Mouse (Mus musculus): Measurements from ENCODE around the gene Spen. TPM values are rescaled to one million over a fixed set of nuclear protein-coding genes. Genes with fewer than 3 reads are reported as not detected.

The Spen gene
- 6.2 and 6.6 TPM in 2 replicates for polyA plus RNA-seq (2015; fragmentation: Nextera tagmentation; extraction: Ambion mirVana)

- Histone ChIP-seq H3K4me2 (ENCODE audit: low read length) (peak within 1 kb of the TSS; percentile 89), H3K9ac (ENCODE audit: low read depth, low read length) (peak within 1 kb of the TSS; percentile 92), H3K9me3 (replicated peaks; ENCODE audit: low read length) (no peaks in the 10 kb centered on the region), H3K4me3 (replicated peaks; ENCODE audit: low read depth, low read length) (peak within 1 kb of the TSS; percentile 83), H3K27me3 (ENCODE audit: insufficient read depth, low read length) (no peaks in the 10 kb centered on the region), H3K27ac (peak within 1 kb of the TSS; percentile 95), H3K4me1 (replicated peaks; ENCODE audit: insufficient read depth, low read length) (peaks cover 10% of the 10 kb centered on the region), H3K36me3 (ENCODE audit: insufficient read depth, low read length) (no peaks in the 10 kb centered on the region)
- peak; percentile 87 for ATAC-seq (replicated peaks; ENCODE audit: low FRiP score, low read depth)
- no peak for TF ChIP-seq CTCF (IDR thresholded peaks at IDR 0.05; ENCODE audit: low read depth)
- under 1% methylated on average over 63 of the region's 88 CpGs for WGBS
- DNase-seq (ENCODE audit: low spot score): peak; percentile 97
Observed at GRCm38 (mm10) chr4:141538408-141539212, at the start of gene Spen. TSS of gene Spen (minus strand) at chr4:141538597.

GRCm38 (mm10) chr4:141583919-141584318, 45.5 kb upstream of the Spen start:
- Histone ChIP-seq H3K4me1 (replicated peaks; ENCODE audit: insufficient read depth, low read length) (no peaks in the 10 kb centered on the region), H3K36me3 (ENCODE audit: insufficient read depth, low read length) (peaks cover 43% of the 10 kb centered on the region; the same call in 1 of the 2 replicates), H3K9ac (ENCODE audit: low read depth, low read length) (no peak overlapping the region), H3K27me3 (ENCODE audit: insufficient read depth, low read length) (no peaks in the 10 kb centered on the region), H3K4me2 (ENCODE audit: low read length) (no peak overlapping the region), H3K27ac (no peak overlapping the region), H3K4me3 (replicated peaks; ENCODE audit: low read depth, low read length) (no peak overlapping the region), H3K9me3 (replicated peaks; ENCODE audit: low read length) (no peaks in the 10 kb centered on the region)
- DNase-seq (ENCODE audit: low spot score) (no peak), ATAC-seq (replicated peaks; ENCODE audit: low FRiP score, low read depth) (no peak)
- TF ChIP-seq CTCF (IDR thresholded peaks at IDR 0.05; ENCODE audit: low read depth): no peak
- 86% methylated on average over 8 of the region's 8 CpGs for WGBS

GRCm38 (mm10) chr4:141581051-141581450, 42.7 kb upstream of the Spen start:
- H3K4me1 ChIP-seq (replicated peaks; ENCODE audit: insufficient read depth, low read length): no peaks in the 10 kb centered on the region
- H3K36me3 ChIP-seq (ENCODE audit: insufficient read depth, low read length): peaks cover 33% of the 10 kb centered on the region; the same call in 1 of the 2 replicates
- ATAC-seq (replicated peaks; ENCODE audit: low FRiP score, low read depth): no peak

GRCm38 (mm10) chr4:141578833-141579232, 40.4 kb upstream of the Spen start:
- no peak overlapping the region for H3K27ac ChIP-seq
- TF ChIP-seq CTCF (IDR thresholded peaks at IDR 0.05; ENCODE audit: low read depth): no peak
- peaks cover 25% of the 10 kb centered on the region; the same call in 1 of the 2 replicates for H3K36me3 ChIP-seq (ENCODE audit: insufficient read depth, low read length)
- H3K4me3 ChIP-seq (replicated peaks; ENCODE audit: low read depth, low read length): no peak overlapping the region
- H3K4me1 ChIP-seq (replicated peaks; ENCODE audit: insufficient read depth, low read length): peaks cover 6% of the 10 kb centered on the region; the same call in 1 of the 2 replicates
- no peak overlapping the region for H3K4me2 ChIP-seq (ENCODE audit: low read length)
- no peaks in the 10 kb centered on the region for H3K9me3 ChIP-seq (replicated peaks; ENCODE audit: low read length)
- 67% methylated on average over 3 of the region's 3 CpGs for WGBS
- no peak overlapping the region for H3K9ac ChIP-seq (ENCODE audit: low read depth, low read length)
- ATAC-seq (replicated peaks; ENCODE audit: low FRiP score, low read depth): no peak
- DNase-seq (ENCODE audit: low spot score): no peak
- H3K27me3 ChIP-seq (ENCODE audit: insufficient read depth, low read length): no peaks in the 10 kb centered on the region

More at GRCm38 (mm10) chr4:141581051-141581450, 42.7 kb upstream of the Spen start:
- H3K9me3 ChIP-seq (replicated peaks; ENCODE audit: low read length): no peaks in the 10 kb centered on the region
- no peak overlapping the region for H3K4me2 ChIP-seq (ENCODE audit: low read length)
- WGBS: 86% methylated on average over 13 of the region's 13 CpGs
- DNase-seq (ENCODE audit: low spot score): no peak
- H3K27me3 ChIP-seq (ENCODE audit: insufficient read depth, low read length): no peaks in the 10 kb centered on the region
- H3K4me3 ChIP-seq (replicated peaks; ENCODE audit: low read depth, low read length): no peak overlapping the region
- H3K27ac ChIP-seq: no peak overlapping the region
- H3K9ac ChIP-seq (ENCODE audit: low read depth, low read length): no peak overlapping the region
- no peak for TF ChIP-seq CTCF (IDR thresholded peaks at IDR 0.05; ENCODE audit: low read depth)

GRCm38 (mm10) chr4:141576877-141577276, 38.5 kb upstream of the Spen start:
- peak; percentile 35; the same call in 1 of the 2 replicates for TF ChIP-seq CTCF (IDR thresholded peaks at IDR 0.05; ENCODE audit: low read depth)
- Histone ChIP-seq H3K27me3 (ENCODE audit: insufficient read depth, low read length) (no peaks in the 10 kb centered on the region), H3K9me3 (replicated peaks; ENCODE audit: low read length) (no peaks in the 10 kb centered on the region), H3K4me3 (replicated peaks; ENCODE audit: low read depth, low read length) (no peak overlapping the region), H3K36me3 (ENCODE audit: insufficient read depth, low read length) (0 out of 2 replicates have a peak, but pooled peaks cover 11% of the 10 kb centered on the region), H3K4me1 (replicated peaks; ENCODE audit: insufficient read depth, low read length) (peaks cover 6% of the 10 kb centered on the region; the same call in 1 of the 2 replicates), H3K9ac (ENCODE audit: low read depth, low read length) (no peak overlapping the region), H3K27ac (no peak overlapping the region), H3K4me2 (ENCODE audit: low read length) (no peak overlapping the region)
- 97% methylated on average over 7 of the region's 7 CpGs for WGBS
- ATAC-seq (replicated peaks; ENCODE audit: low FRiP score, low read depth) (no peak), DNase-seq (ENCODE audit: low spot score) (no peak)

GRCm38 (mm10) chr4:141576404-141576803, 38.0 kb upstream of the Spen start:
- TF ChIP-seq CTCF (IDR thresholded peaks at IDR 0.05; ENCODE audit: low read depth): no peak
- WGBS: 76% methylated on average over 11 of the region's 11 CpGs
- Histone ChIP-seq H3K4me1 (replicated peaks; ENCODE audit: insufficient read depth, low read length) (peaks cover 6% of the 10 kb centered on the region; the same call in 1 of the 2 replicates), H3K36me3 (ENCODE audit: insufficient read depth, low read length) (0 out of 2 replicates have a peak, but pooled peaks cover 10% of the 10 kb centered on the region), H3K27me3 (ENCODE audit: insufficient read depth, low read length) (no peaks in the 10 kb centered on the region), H3K9ac (ENCODE audit: low read depth, low read length) (no peak overlapping the region), H3K9me3 (replicated peaks; ENCODE audit: low read length) (no peaks in the 10 kb centered on the region), H3K4me2 (ENCODE audit: low read length) (no peak overlapping the region), H3K27ac (no peak overlapping the region), H3K4me3 (replicated peaks; ENCODE audit: low read depth, low read length) (no peak overlapping the region)
- ATAC-seq (replicated peaks; ENCODE audit: low FRiP score, low read depth) (no peak), DNase-seq (ENCODE audit: low spot score) (no peak)
